Mouse (Mus musculus): Measurements from ENCODE around the gene Ift27. TPM values are rescaled to one million over a fixed set of nuclear protein-coding genes. Genes with fewer than 3 reads are reported as not detected.

The Ift27 gene
- polyA plus RNA-seq, 1 experiment: 46.2 TPM

- DNase-seq: no peak
- Histone ChIP-seq H3K27ac (ENCODE audit: insufficient read depth, low read depth, low read length) (no peak overlapping the region), H3K4me1 (ENCODE audit: control insufficient read depth, insufficient read depth, low read length) (no peaks in the 10 kb centered on the region), H3K4me3 (ENCODE audit: insufficient read depth, low read depth, low read length) (no peak overlapping the region), H3K36me3 (ENCODE audit: control insufficient read depth, insufficient read depth, low read length) (no peaks in the 10 kb centered on the region), H3K27me3 (replicated peaks; ENCODE audit: control insufficient read depth, insufficient read depth, low read length) (no peaks in the 10 kb centered on the region)
- 40% methylated on average over 8 of the region's 8 CpGs for WGBS
- no peak for TF ChIP-seq POLR2A (IDR thresholded peaks at IDR 0.05; ENCODE audit: low read depth, low read length)
- no peak for TF ChIP-seq CTCF (conservative IDR thresholded peaks at IDR 0.05; ENCODE audit: insufficient read depth, insufficient read length, low read depth, low read length)
These were observed 7.9 kb upstream of the Ift27 start for GRCm38 (mm10) chr15:78181701-78182405.

GRCm38 (mm10) chr15:78179775-78180174, 5.9 kb upstream of the Ift27 start:
- whole genome bisulfite sequencing: 63% methylated on average over 3 of the region's 3 CpGs
- DNase-seq: no peak

GRCm38 (mm10) chr15:78178397-78178796, 4.5 kb upstream of the Ift27 start:
- Histone ChIP-seq H3K27ac (ENCODE audit: insufficient read depth, low read depth, low read length) (no peak overlapping the region), H3K27me3 (replicated peaks; ENCODE audit: control insufficient read depth, insufficient read depth, low read length) (no peaks in the 10 kb centered on the region), H3K36me3 (ENCODE audit: control insufficient read depth, insufficient read depth, low read length) (no peaks in the 10 kb centered on the region), H3K4me1 (ENCODE audit: control insufficient read depth, insufficient read depth, low read length) (peaks cover 4% of the 10 kb centered on the region; the same call in 1 of the 2 replicates), H3K4me3 (ENCODE audit: insufficient read depth, low read depth, low read length) (no peak overlapping the region)
- TF ChIP-seq CTCF (conservative IDR thresholded peaks at IDR 0.05; ENCODE audit: insufficient read depth, insufficient read length, low read depth, low read length) (peak; percentile 91), POLR2A (IDR thresholded peaks at IDR 0.05; ENCODE audit: low read depth, low read length) (no peak)
- 7% methylated on average over 9 of the region's 9 CpGs for WGBS
- peak; percentile 64 for DNase-seq

More at GRCm38 (mm10) chr15:78179775-78180174, 5.9 kb upstream of the Ift27 start:
- TF ChIP-seq CTCF (conservative IDR thresholded peaks at IDR 0.05; ENCODE audit: insufficient read depth, insufficient read length, low read depth, low read length): no peak
- H3K36me3 ChIP-seq (ENCODE audit: control insufficient read depth, insufficient read depth, low read length): no peaks in the 10 kb centered on the region
- peaks cover 2% of the 10 kb centered on the region; the same call in 1 of the 2 replicates for H3K4me1 ChIP-seq (ENCODE audit: control insufficient read depth, insufficient read depth, low read length)
- no peak overlapping the region for H3K4me3 ChIP-seq (ENCODE audit: insufficient read depth, low read depth, low read length)
- H3K27me3 ChIP-seq (replicated peaks; ENCODE audit: control insufficient read depth, insufficient read depth, low read length): no peaks in the 10 kb centered on the region
- no peak overlapping the region for H3K27ac ChIP-seq (ENCODE audit: insufficient read depth, low read depth, low read length)

GRCm38 (mm10) chr15:78177257-78177656, 3.4 kb upstream of the Ift27 start:
- Histone ChIP-seq H3K27me3 (replicated peaks; ENCODE audit: control insufficient read depth, insufficient read depth, low read length) (no peaks in the 10 kb centered on the region), H3K36me3 (ENCODE audit: control insufficient read depth, insufficient read depth, low read length) (no peaks in the 10 kb centered on the region), H3K27ac (ENCODE audit: insufficient read depth, low read depth, low read length) (no peak overlapping the region), H3K4me3 (ENCODE audit: insufficient read depth, low read depth, low read length) (no peak overlapping the region), H3K4me1 (ENCODE audit: control insufficient read depth, insufficient read depth, low read length) (peaks cover 4% of the 10 kb centered on the region; the same call in 1 of the 2 replicates)
- no peak for TF ChIP-seq POLR2A (IDR thresholded peaks at IDR 0.05; ENCODE audit: low read depth, low read length)
- no peak for TF ChIP-seq CTCF (conservative IDR thresholded peaks at IDR 0.05; ENCODE audit: insufficient read depth, insufficient read length, low read depth, low read length)
- 48% methylated on average over 10 of the region's 10 CpGs for WGBS
- DNase-seq: no peak

- DNase-seq: no peak
- 67% methylated on average over 6 of the region's 6 CpGs for WGBS
- Histone ChIP-seq H3K4me3 (ENCODE audit: insufficient read depth, low read depth, low read length) (peak overlapping the region; percentile 47; the same call in 1 of the 2 replicates), H3K36me3 (ENCODE audit: control insufficient read depth, insufficient read depth, low read length) (no peaks in the 10 kb centered on the region), H3K27me3 (replicated peaks; ENCODE audit: control insufficient read depth, insufficient read depth, low read length) (no peaks in the 10 kb centered on the region), H3K4me1 (ENCODE audit: control insufficient read depth, insufficient read depth, low read length) (peaks cover 4% of the 10 kb centered on the region; the same call in 1 of the 2 replicates), H3K27ac (ENCODE audit: insufficient read depth, low read depth, low read length) (no peak overlapping the region)
- TF ChIP-seq CTCF (conservative IDR thresholded peaks at IDR 0.05; ENCODE audit: insufficient read depth, insufficient read length, low read depth, low read length) (no peak), POLR2A (IDR thresholded peaks at IDR 0.05; ENCODE audit: low read depth, low read length) (no peak)
These were observed 959 bp upstream of the Ift27 start for GRCm38 (mm10) chr15:78174887-78175245.

GRCm38 (mm10) chr15:78172899-78173817, 749 bp downstream of the Ift27 start:
- no peaks in the 10 kb centered on the region for H3K36me3 ChIP-seq (ENCODE audit: control insufficient read depth, insufficient read depth, low read length)
- peak overlapping the region; percentile 61 for H3K4me3 ChIP-seq (ENCODE audit: insufficient read depth, low read depth, low read length)
- DNase-seq: peak; percentile 1
- no peaks in the 10 kb centered on the region for H3K27me3 ChIP-seq (replicated peaks; ENCODE audit: control insufficient read depth, insufficient read depth, low read length)
- peaks cover 4% of the 10 kb centered on the region; the same call in 1 of the 2 replicates for H3K4me1 ChIP-seq (ENCODE audit: control insufficient read depth, insufficient read depth, low read length)
- H3K27ac ChIP-seq (ENCODE audit: insufficient read depth, low read depth, low read length): no peak overlapping the region
- 24% methylated on average over 26 of the region's 26 CpGs for WGBS
- TF ChIP-seq POLR2A (IDR thresholded peaks at IDR 0.05; ENCODE audit: low read depth, low read length): no peak
- no peak for TF ChIP-seq CTCF (conservative IDR thresholded peaks at IDR 0.05; ENCODE audit: insufficient read depth, insufficient read length, low read depth, low read length)
